ENCODE assay signal across 12 mouse cellular contexts in genomic region chr5:120749688-120750087, GRCm38 (mm10). TPM values are rescaled to one million over a fixed set of nuclear protein-coding genes. Genes with fewer than 3 reads are reported as not detected.
DNase-seq lines count a peak whose midpoint lies in the region; ATAC-seq and TF ChIP-seq lines count a peak whose summit lies in the region.
"Had no signal": no experiment of that assay in that cellular context is flagged by ENCODE, and none has a peak within 500 bp of the region (broad histone marks: within the 10 kb centered on the region; RNA-seq: fewer than 3 reads in every experiment).

Oas2 (minus strand) TSS chr5:120749853.

- H3K36me3 ChIP-seq in heart, adult 2 months (ENCODE audit: control insufficient read depth, insufficient read depth, low read length), result no peaks in the 10 kb centered on the region
- H3K36me3 ChIP-seq in spleen, adult 2 months (ENCODE audit: control insufficient read depth, insufficient read depth, low read length), result no peaks in the 10 kb centered on the region
- no peaks in the 10 kb centered on the region for H3K36me3 ChIP-seq in forebrain, embryonic 14.5 days (ENCODE audit: control insufficient read depth, insufficient read depth, low read length)
- H3K36me3 ChIP-seq: neural tube, embryonic 12.5 days had no signal

- 0 out of 2 replicates have a peak, but pooled peaks have one; percentile 37 for TF ChIP-seq EP300 in heart, adult 2 months (IDR thresholded peaks at IDR 0.05; ENCODE audit: insufficient read depth, low read depth, low read length)

- no peaks in the 10 kb centered on the region for H3K79me2 ChIP-seq in heart, adult 2 months (replicated peaks; ENCODE audit: control insufficient read depth, insufficient read depth, low read length)

- no peak within 1 kb of the TSS; the same call in 1 of the 2 replicates for H3K4me3 ChIP-seq in heart, adult 2 months
- peak within 1 kb of the TSS; percentile 45 for H3K4me3 ChIP-seq in spleen, adult 2 months (ENCODE audit: extremely low read depth, insufficient read depth, insufficient read length)
- H3K4me3 ChIP-seq in forebrain, embryonic 14.5 days (ENCODE audit: low read depth, low read length), result no peak within 1 kb of the TSS
- H3K4me3 ChIP-seq: neural tube, embryonic 12.5 days had no signal

- H3K9me3 ChIP-seq in forebrain, embryonic 14.5 days (replicated peaks; ENCODE audit: control insufficient read depth, low read length), result no peaks in the 10 kb centered on the region
- H3K9me3 ChIP-seq: neural tube, embryonic 12.5 days had no signal

- no peaks in the 10 kb centered on the region for H3K27me3 ChIP-seq in heart, adult 2 months (ENCODE audit: control insufficient read depth, insufficient read depth, low read length)
- no peaks in the 10 kb centered on the region for H3K27me3 ChIP-seq in spleen, adult 2 months (ENCODE audit: control insufficient read depth, insufficient read depth, low read length)
- no peaks in the 10 kb centered on the region for H3K27me3 ChIP-seq in forebrain, embryonic 14.5 days (replicated peaks; ENCODE audit: control insufficient read depth, insufficient read depth, low read length)
- H3K27me3 ChIP-seq: neural tube, embryonic 12.5 days had no signal

- H3K9ac ChIP-seq in heart, adult 2 months (ENCODE audit: low read depth, low read length), result peak within 1 kb of the TSS; percentile 32
- H3K9ac ChIP-seq in forebrain, embryonic 14.5 days (ENCODE audit: low read length), result no peak within 1 kb of the TSS
- H3K9ac ChIP-seq: neural tube, embryonic 12.5 days had no signal

- no peak within 1 kb of the TSS for H3K4me2 ChIP-seq in forebrain, embryonic 14.5 days (ENCODE audit: low read length)
- H3K4me2 ChIP-seq: neural tube, embryonic 12.5 days had no signal

- TF ChIP-seq CTCF in heart, adult 2 months (IDR thresholded peaks at IDR 0.05), result no peak
- no peak for TF ChIP-seq CTCF in spleen, adult 2 months (IDR thresholded peaks at IDR 0.05; ENCODE audit: extremely low read depth, insufficient read depth, insufficient read length, insufficient replicate concordance)

- peak within 1 kb of the TSS; percentile 34 for H3K27ac ChIP-seq in heart, adult 2 months
- no peak within 1 kb of the TSS for H3K27ac ChIP-seq in spleen, adult 2 months (ENCODE audit: insufficient read depth, low read length)
- no peak within 1 kb of the TSS for H3K27ac ChIP-seq in forebrain, embryonic 14.5 days (ENCODE audit: low read depth, low read length)
- H3K27ac ChIP-seq: neural tube, embryonic 12.5 days had no signal

- peaks cover 6% of the 10 kb centered on the region for H3K4me1 ChIP-seq in heart, adult 2 months (ENCODE audit: control insufficient read depth, insufficient read depth, low read length)
- H3K4me1 ChIP-seq in spleen, adult 2 months (ENCODE audit: control insufficient read depth, insufficient read depth, insufficient read length), result peaks cover 12% of the 10 kb centered on the region; the same call in 1 of the 2 replicates
- no peaks in the 10 kb centered on the region for H3K4me1 ChIP-seq in forebrain, embryonic 14.5 days (ENCODE audit: control insufficient read depth, insufficient read depth, low read length)
- H3K4me1 ChIP-seq: neural tube, embryonic 12.5 days had no signal

- TF ChIP-seq POLR2A in heart, adult 2 months (IDR thresholded peaks at IDR 0.05; ENCODE audit: insufficient read depth, low read depth, low read length), result peak; percentile 66
- TF ChIP-seq POLR2A in spleen, adult 2 months (IDR thresholded peaks at IDR 0.05; ENCODE audit: low read depth, low read length), result no peak

- ATAC-seq in forebrain, embryonic 14.5 days, result no peak

- intact Hi-C loops in heart, adult 2 months (cut with DNase I), result no loop called here
- intact Hi-C loops in heart, postnatal 10 days (cut with DNase I), result no loop called here

- WGBS in heart, adult 2 months, result 33% methylated on average over 5 of the region's 5 CpGs
- 13% methylated on average over 5 of the region's 5 CpGs for WGBS in spleen, adult 2 months
- 78% methylated on average over 5 of the region's 5 CpGs for WGBS in forebrain, embryonic 14.5 days

- peak; percentile 31 to 49 for DNase-seq in heart, adult 2 months
- DNase-seq in heart, postnatal 10 days, result no peak
- peak in 1 of 2 experiments; percentile 14 for DNase-seq in spleen, adult 2 months (ENCODE audit: low read depth in 1 of 2, low spot score in 2 of 2)
- DNase-seq in spleen, postnatal 4 days (ENCODE audit: low spot score in 2 of 2), result no peak
- DNase-seq in induced T-regulatory cell, adult 2 months (ENCODE audit: low read depth), result peak; percentile 36
- no peak for DNase-seq in cerebellum, postnatal 36 days
- DNase-seq in forebrain, embryonic 14.5 days (ENCODE audit: low spot score), result no peak
- DNase-seq in layer of hippocampus, postnatal 25 days (ENCODE audit: extremely low spot score in 1 of 2, low spot score in 1 of 2), result no peak
- DNase-seq: embryo, embryonic 11 days; gastrocnemius, postnatal 25 days; thymus, postnatal 25 days had no signal

RNA-seq across cellular contexts. Expression of gene Oas2, which starts in this region (rescaled TPM):
- total RNA-seq in heart, adult 2 months (2021), result 1 to 10 TPM in 1 of 2 experiments, under 1 TPM in 1; 0.55 to 1.0 TPM
- polyA plus RNA-seq in heart, adult 2 months (2012; rRNA removed), result 9.6 and 11.3 TPM in 2 replicates
- under 1 TPM; 0.07 to 0.10 TPM for total RNA-seq in heart, postnatal 10 days (2021)
- polyA plus RNA-seq in spleen, adult 2 months (2012; rRNA removed), result 7.2 and 9.0 TPM in 2 replicates
- polyA plus RNA-seq in forebrain, embryonic 14.5 days (2014; fragmentation: Nextera tagmentation; extraction: Ambion mirVana), result 0.11 and 0.42 TPM in 2 replicates
- under 1 TPM in 1 of 2 experiments, not detected in 1; 0.10 TPM for total RNA-seq in layer of hippocampus, postnatal 25 days (2021)

Comparison
In these comparisons a context has a peak if more than half of its experiments do, and no peak if none do; other contexts are left out.
1. DNase-seq: peak in heart, adult 2 months (2 of 2) and induced T-regulatory cell, adult 2 months (single experiment); none in heart, postnatal 10 days (0 of 2), spleen, postnatal 4 days (0 of 2), cerebellum, postnatal 36 days (0 of 2), forebrain, embryonic 14.5 days (single experiment) and layer of hippocampus, postnatal 25 days (0 of 2).